Mouse (Mus musculus): ENCODE measurements around the gene Mfsd5. TPM values are rescaled to one million over a fixed set of nuclear protein-coding genes. Genes with fewer than 3 reads are reported as not detected.
A peak's percentile ranks its signal among the peaks of the same experiment; 100 is the strongest.

Mfsd5 gene
- total RNA-seq, 2 experiments from 2014 or later = 18.4 to 18.9 TPM

DNA sequence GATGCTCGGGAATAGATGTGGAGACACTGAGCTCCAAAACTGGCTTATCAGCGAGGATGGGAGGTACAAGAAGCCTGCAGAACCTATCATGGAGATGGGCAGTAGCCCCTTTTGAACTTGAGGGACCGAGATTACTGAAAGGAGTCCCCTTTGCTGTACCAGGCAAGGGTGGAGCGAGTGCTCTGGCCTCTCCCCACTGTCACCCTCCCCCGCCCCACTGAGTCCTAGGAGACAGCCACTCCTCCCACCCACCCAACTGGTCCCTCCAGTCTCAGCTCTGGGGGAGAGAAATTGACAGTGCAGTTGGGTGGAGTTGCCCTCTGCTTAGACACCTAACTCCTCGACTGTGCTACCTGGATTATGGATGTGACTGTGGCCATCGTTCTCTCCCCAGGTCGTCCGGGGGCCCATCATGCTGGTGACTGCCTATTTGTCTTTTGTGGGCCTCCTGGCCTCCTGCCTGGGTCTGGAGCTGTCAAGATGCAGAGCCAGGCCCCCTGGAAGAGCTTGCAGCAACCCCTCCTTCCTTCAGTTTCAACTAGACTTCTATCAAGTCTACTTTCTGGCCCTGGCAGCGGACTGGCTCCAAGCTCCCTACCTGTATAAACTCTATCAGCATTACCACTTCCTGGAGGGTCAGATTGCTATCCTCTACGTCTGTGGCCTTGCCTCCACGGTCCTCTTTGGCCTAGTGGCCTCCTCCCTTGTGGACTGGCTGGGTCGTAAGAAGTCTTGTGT lies 698 bp downstream of the Mfsd5 start:
- no peak for DNase-seq

DNA sequence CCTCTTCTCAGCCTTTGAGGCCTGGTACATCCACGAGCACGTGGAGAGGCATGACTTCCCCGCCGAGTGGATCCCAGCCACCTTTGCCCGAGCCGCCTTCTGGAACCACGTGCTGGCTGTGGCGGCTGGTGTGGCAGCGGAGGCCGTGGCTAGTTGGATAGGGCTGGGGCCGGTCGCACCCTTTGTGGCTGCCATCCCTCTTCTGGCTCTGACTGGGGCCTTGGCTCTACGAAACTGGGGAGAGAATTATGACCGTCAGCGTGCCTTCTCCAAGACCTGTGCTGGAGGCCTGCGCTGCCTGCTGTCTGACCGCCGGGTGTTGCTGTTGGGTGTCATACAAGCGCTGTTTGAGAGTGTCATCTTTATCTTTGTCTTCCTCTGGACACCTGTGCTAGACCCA lies 1.4 kb downstream of the Mfsd5 start:
- no peak for DNase-seq

DNA sequence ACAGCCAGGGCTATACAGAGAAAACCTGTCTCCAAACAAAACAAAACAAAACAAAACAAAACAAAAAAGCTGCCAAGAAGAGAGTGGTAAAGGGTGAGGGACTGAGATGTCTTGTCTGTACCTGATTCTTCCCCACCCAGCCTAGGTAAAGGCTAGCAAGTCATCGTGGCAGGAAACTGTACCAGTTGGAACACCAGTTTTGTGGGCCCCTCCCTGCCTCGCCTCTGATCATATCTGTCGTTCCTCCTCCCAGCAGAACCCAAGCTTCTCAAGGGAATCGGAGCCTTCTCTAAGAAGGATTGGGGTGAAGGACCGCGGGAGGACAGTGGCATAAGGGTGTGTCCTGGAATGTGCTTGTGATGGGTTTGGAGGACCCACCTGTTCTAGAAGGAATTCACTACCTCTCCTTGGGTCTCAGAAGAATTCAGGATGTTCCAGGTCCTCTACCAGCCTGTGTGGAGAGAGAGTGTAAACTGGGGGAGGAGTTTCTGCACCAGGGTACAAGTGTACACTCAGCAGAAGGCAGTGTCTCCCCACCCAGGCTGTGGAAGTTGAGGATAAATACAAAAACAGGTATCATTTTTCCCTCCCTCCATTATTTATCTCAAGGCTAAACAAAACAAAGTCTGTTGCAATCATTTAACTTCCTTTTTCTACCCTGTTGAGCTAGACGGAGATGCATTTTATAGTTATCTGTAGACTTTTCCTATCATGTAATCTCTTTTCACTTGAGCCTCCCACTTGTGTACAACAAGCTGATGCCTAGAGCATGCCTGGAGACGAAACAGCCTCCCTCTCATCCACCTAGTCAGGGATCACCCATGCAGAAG lies 3.4 kb downstream of the Mfsd5 start:
- no peak for DNase-seq

DNA sequence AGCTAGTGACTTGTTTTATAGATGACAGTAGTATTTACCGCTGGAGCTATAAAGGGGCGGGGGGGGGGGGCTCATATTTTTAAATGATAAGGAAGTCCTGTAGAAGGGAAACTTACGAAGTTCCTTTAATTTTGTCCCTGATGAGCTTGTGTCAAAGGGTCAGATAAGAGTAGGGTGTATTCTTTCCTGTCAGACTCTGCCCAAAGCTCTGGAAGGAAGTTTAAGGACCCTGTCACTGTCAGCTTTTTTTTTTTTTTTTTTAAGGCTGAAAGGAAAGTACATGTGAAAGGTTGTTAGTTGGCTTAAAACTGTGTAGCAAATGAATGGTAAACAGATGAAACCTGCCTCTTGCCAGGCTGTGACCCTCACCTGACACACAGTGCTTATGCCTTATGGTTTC lies 4.4 kb downstream of the Mfsd5 start:
- DNase-seq = no peak

DNA sequence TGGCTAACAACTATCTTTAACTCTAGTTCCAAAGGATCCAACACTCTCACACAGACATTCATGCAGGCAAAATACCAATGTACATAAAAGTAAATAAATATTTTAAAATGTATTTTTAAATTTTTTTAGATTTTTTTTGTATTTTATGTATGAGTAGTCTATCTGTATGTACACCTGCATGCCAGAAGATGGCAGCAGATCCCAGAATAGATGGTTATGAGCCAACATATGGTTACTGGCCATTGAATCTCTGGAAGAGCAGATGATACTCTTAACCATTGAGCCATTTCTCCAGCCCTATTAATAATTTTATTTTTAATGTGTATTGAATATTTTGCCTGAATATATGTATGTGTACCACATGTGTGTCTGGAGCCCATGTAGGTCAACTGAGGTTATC lies 8.1 kb downstream of the Mfsd5 start:
- peak; percentile 52 to 65 for DNase-seq

DNA sequence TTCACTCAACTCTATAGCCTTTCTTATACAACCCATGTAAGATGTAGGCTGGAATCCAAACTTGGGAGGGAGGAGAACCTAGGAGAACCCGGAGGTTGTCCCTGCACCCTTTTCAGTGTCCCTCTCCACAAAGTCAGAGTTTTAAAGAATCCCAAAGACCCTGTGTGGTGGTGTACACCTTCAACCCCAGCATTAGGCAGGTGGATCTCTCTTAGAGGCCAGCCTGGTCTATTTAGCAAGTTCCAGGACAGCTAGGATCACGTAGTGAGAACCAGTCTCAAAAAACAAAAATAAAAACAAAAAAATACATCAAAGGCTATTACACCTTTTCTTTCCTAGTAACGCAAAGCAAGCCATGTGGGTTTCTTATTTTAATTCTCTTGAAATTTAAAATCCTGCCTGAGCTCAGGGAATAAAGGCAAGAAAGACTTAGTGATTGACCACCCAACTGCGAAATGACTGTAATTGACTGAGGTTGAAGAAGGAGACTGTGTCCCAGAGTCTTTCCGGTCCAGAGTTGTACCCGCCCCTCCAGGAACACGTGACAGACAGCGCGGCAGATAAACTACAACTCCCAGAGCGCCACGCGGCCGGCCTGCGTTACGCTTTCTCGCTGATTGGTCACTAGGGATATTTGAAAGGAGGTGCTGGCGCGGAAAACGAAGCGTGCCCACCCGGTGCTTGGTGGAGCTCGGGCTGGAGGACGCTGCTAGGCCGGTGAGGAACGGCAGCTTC lies 16.5 kb downstream of the Mfsd5 start, which contains the start of gene Espl1:
Gene Espl1 (plus strand): TSS at position 634 of the 735 bp plus-strand sequence.
- peak; percentile 96 to 98 for DNase-seq

DNA sequence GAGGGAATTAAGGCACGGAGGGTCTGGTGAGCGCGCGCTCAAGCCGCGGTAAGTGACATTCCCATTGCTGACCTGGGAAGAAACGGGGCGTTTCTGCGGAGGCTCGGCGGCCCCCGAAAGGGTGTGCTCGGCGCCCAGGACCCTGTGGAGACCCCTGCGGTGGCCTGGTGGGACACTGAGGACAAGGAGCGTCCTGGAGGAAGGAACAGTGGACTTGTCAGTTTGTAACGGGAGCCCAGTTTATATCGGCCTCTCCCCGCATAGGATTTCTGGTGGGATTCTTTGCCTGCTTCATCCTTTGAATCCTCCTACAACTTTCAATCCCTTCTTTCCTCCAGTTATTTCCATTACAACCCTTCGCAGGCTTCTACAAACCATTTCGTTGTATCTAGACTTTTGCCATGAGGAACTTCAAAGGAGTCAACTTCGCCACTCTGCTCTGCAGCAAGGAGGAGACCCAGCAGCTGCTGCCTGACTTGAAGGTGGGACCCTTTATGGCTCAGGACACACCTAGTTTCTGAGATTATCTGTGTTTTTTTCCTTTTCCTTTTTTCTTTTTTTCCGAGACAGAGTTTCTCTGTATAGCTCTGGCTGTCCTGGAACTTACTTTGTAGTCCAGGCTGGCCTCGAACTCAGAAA lies 17.2 kb downstream of the Mfsd5 start:
- no peak for DNase-seq

DNA sequence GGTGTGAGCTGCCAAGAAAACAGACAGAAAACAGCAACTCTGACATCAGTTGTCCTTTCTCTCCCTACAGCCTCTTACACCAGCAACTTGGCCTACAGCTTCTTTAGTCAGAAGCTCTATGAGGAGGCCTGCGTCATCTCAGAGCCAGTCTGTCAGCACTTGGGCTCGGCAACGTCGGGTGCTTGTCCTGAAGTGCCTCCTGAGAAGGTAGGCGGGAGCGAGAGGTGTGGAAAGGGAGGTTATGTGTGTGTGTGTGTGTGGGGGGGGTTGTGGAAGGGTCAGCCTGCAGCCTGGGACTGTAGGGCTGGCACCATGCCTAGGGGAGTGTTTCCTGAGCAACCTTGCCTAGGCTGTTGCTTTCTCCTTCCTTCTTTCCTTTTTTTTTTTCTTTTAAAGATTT lies 23.3 kb downstream of the Mfsd5 start:
- peak in 1 of 2 experiments; percentile 27 for DNase-seq

DNA sequence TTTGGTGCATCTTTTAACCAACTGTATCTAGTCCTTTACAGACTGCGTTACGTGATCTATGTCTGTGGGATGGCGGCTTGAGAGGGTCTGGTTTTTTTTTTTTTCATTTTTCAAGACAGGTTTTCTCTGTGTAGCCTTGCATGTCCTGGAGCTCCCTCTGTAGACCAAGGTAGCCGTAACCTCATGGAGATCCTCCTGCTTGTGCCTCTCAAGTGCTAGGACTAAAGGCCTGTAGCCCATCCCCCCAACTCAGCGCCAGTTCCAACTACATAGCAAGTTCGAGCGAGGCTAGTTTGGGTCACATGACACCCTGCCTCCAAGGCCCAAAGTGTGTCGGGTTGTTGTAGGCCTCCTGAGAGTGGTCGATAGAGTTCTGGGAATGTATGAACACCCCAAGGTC lies 29.5 kb downstream of the Mfsd5 start:
- no peak for DNase-seq

DNA sequence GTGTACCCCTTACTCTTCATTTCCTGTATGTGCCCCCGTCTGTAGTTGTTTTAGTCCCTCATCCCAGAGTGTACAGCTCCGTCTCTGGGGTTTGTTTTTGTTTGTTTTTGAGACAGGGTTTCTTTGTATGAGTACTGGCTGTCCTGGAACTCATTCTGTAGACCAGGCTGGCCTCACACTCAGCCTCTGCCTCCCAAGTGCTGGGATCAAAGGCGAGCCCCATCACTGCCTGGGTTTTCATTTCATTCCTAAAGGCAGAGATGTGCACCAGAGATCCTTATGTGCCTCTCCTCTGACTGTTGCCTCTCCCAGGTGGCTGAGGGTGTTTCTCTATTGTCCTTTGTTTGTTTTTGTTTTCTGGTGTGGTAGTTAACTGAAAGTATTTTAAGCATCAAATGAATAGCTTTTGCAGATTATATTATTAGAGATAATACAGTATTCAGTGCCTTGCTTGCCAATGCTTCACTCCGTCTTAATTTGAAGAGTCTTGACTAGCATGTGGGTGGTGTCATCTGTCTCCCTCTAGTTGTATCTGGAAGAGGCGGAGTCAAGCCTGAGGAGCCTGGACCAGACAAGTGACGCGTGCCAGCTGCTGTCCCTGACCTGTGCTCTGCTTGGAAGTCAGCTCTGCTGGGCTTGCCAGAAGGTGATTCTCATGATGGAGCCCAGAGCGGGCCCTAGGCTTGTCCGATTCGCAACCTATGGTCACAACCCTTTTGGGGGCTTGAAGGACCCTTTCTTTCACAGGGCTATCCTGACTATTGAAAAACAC lies 31.0 kb downstream of the Mfsd5 start:
- peak; percentile 80 to 87 for DNase-seq

DNA sequence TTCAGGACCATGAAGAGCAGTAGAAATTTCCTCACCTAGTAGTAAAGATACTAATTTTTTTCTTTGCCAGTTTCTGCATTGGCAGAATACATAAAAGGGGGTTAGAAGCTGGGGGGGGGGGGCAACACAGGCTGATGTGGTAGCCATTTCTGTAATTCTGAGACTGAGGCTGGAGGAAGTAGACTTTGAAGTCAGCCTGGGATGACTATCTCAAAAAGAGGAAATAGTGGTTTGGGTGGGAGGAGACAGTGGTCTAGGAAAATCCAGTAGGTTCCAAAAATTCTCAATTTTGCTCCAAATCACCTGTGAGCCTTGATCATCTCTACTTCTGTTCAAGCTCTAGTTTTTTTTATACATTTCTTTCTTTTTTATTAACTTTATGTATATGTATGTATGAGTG lies 32.2 kb downstream of the Mfsd5 start:
- no peak for DNase-seq

DNA sequence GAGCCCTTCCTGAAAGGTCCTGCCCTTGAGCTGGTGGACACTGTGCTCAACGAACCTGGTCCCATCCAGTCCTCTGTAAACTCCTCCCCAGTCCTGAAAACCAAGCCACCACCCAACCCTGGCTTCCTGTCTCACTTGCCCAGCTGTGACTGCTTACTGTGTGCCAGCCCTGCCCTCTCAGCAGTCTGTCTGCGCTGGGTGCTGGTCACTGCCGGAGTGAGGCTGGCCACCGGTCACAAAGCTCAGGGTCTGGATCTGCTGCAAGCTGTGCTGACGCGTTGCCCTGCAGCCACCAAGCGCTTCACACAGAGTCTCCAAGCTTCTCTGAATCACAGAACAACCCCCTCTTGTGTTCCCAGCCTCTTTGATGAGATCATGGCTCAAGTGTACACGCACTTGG lies 36.0 kb downstream of the Mfsd5 start:
- peak; percentile 47 to 61 for DNase-seq

DNA sequence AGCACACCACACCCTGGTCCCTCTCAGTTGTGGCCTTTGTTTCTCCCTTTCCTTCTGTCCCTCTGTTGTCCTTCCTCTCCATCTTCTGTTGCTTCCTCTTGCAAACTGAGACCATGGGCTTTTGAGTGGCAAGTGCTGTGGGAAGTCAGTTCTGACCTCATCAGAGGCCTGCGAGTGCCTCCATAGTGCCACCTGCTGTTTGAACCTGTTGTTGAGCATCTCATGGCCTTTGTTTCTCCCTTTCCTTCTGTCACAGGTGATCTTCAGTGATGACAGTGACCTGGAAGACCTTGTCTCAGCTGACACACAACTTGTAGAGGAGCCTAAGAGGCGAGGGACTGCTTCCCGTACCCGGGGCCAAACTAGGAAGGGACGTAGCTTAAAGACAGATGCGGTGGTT lies 37.0 kb downstream of the Mfsd5 start:
- DNase-seq = peak; percentile 72 to 87

DNA sequence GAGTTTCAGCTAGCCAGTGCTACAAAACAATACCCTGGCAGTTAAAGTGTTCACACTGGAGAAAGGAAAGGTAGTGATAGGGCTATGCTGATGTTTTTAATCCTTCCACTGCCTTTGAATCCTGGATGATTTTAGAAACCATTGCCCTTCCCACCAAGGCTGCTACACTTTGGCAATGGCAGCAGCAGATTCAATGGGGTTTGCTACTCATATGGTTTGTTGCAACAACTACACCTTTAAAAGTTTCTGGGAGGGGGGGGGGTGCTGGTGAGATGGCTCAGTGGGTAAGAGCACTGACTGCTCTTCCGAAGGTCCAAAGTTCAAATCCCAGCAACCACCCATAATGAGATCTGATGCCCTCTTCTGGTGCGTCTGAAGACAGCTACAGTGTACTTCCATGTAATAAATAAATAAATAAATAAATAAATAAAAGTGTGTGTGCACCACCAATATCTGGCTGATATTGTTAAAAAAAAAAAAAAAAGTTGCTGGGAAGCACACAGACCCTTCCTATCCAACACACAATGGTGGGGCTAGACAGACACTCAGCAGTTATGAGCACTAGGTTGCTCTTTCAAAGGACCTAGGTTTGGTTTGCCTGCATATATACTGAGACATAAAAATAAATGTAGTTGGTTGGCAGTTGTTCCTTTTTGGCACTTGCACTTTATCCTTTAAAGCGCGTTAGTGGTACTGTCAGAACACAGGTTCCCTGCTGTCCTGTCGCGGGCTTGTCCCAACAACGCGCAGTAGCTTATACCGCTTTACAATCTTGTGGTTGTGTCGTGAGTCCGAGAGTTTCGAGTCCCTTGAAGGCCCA lies 45.6 kb downstream of the Mfsd5 start:
- peak; percentile 16 to 51 for DNase-seq

DNA sequence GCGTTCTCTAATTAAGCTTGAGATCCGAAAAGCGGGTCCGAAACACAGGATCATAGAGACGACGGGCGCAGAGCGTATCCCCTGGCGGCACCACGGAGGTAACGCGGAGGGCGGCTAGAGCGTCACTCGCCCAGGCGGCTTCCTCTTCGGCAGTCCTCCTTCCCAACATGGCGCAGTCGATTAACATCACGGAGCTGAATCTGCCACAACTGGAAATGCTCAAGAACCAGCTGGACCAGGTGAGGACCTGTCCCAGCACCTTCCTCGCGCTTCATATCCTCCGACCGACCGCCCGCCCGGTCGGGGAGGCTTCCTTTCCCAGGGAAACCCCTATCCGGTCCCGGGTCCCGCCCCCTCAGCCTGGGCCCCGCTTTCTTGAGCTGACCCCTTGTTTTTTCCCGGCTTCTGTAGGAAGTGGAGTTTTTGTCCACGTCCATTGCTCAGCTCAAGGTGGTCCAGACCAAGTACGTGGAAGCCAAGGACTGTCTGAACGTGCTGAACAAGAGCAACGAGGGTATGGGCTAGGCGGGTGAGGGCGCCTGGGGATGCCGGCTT lies 46.8 kb downstream of the Mfsd5 start, which contains the start of gene Pfdn5:
Gene Pfdn5 (plus strand): TSS at position 95 of the 555 bp plus-strand sequence.
- DNase-seq = peak; percentile 92

DNA sequence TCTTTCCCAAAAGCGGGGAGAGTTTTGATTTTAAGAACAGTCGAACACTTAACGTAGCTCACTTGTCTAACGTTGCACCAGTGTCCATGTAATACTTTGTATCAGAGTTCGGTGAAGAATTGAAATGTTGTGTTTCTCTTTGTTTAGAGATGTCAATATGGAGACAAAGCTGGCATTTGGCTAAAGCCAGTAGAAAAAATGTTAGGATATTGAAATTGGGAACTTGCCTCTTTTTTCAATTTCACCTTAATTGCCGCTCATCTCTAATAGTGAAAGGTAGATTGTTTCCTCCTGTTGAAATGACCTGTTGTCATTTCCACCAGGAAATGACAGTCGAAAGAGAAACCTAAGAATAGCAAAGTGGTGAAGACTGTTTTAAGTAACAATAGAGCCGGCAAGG lies 47.6 kb downstream of the Mfsd5 start:
- DNase-seq = no peak

Data from heart, adult 18-20 months (tissue).